ENCODE assay signal across 12 mouse cellular contexts in genomic region chr14:54808718-54809667, GRCm38 (mm10). TPM values are rescaled to one million over a fixed set of nuclear protein-coding genes. Genes with fewer than 3 reads are reported as not detected.
A peak's percentile ranks its signal among the peaks of the same experiment; 100 is the strongest.
DNase-seq lines count a peak whose midpoint lies in the region; ATAC-seq and TF ChIP-seq lines count a peak whose summit lies in the region.
"Had no signal": no experiment of that assay in that cellular context is flagged by ENCODE, and none has a peak within 500 bp of the region (broad histone marks: within the 10 kb centered on the region; RNA-seq: fewer than 3 reads in every experiment).

No protein-coding gene starts in this region.

- no peak for TF ChIP-seq EP300 in heart, postnatal 0 days (IDR thresholded peaks at IDR 0.05; ENCODE audit: low read depth)

- H3K27me3 ChIP-seq in heart, postnatal 0 days (ENCODE audit: control insufficient read depth, insufficient read depth, low read length): no peaks in the 10 kb centered on the region
- no peaks in the 10 kb centered on the region for H3K27me3 ChIP-seq in forebrain, embryonic 15.5 days

- H3K27ac ChIP-seq in embryonic fibroblast, embryonic 13.5 days (ENCODE audit: insufficient read depth, low read length): 0 out of 2 replicates have a peak overlapping the region, but pooled peaks have one; percentile 48
- H3K27ac ChIP-seq in heart, postnatal 0 days (ENCODE audit: low read depth): peak overlapping the region; percentile 34; the same call in 1 of the 2 replicates
- H3K27ac ChIP-seq in forebrain, embryonic 15.5 days (replicated peaks): no peak overlapping the region
- H3K27ac ChIP-seq: layer of hippocampus, adult 2 months had no signal

- H3K9me3 ChIP-seq in heart, postnatal 0 days (replicated peaks; ENCODE audit: control insufficient read depth, low read length): no peaks in the 10 kb centered on the region
- no peaks in the 10 kb centered on the region for H3K9me3 ChIP-seq in forebrain, embryonic 15.5 days

- 34% methylated on average over 4 of the region's 4 CpGs for WGBS in heart, postnatal 0 days
- 78% methylated on average over 4 of the region's 4 CpGs for WGBS in forebrain, embryonic 15.5 days

- no peak for TF ChIP-seq POLR2A in embryonic fibroblast, embryonic 13.5 days (IDR thresholded peaks at IDR 0.05; ENCODE audit: low read depth, low read length)

- no peaks in the 10 kb centered on the region for H3K4me1 ChIP-seq in embryonic fibroblast, embryonic 13.5 days (ENCODE audit: control insufficient read depth, insufficient read depth, low read length)
- 0 out of 2 replicates have a peak, but pooled peaks cover 5% of the 10 kb centered on the region for H3K4me1 ChIP-seq in heart, postnatal 0 days (ENCODE audit: control insufficient read depth, insufficient read depth)
- H3K4me1 ChIP-seq in forebrain, embryonic 15.5 days: no peaks in the 10 kb centered on the region

- H3K36me3 ChIP-seq in heart, postnatal 0 days (replicated peaks; ENCODE audit: control insufficient read depth, insufficient read depth, low read length): no peaks in the 10 kb centered on the region
- H3K36me3 ChIP-seq in forebrain, embryonic 15.5 days: no peaks in the 10 kb centered on the region

- TF ChIP-seq CTCF in embryonic fibroblast, embryonic 13.5 days (IDR thresholded peaks at IDR 0.05; ENCODE audit: borderline replicate concordance, insufficient read depth, low read length): no peak
- no peak for TF ChIP-seq CTCF in heart, postnatal 0 days (IDR thresholded peaks at IDR 0.05; ENCODE audit: low read depth)

- ATAC-seq in heart, postnatal 0 days (ENCODE audit: insufficient read depth, low read depth): peak; percentile 27; the same call in 1 of the 2 replicates
- no peak for ATAC-seq in forebrain, embryonic 15.5 days (replicated peaks)
- ATAC-seq: forebrain, postnatal 0 days; lung, postnatal 0 days had no signal

- peak; percentile 15 for DNase-seq in urinary bladder, postnatal 14 days (ENCODE audit: low spot score)
- no peak for DNase-seq in urinary bladder, postnatal 10 days (ENCODE audit: low spot score)
- DNase-seq in heart, postnatal 0 days (ENCODE audit: low spot score): peak; percentile 11
- DNase-seq in thymus, postnatal 0 days (ENCODE audit: low spot score): no peak
- no peak for DNase-seq in cerebellum, postnatal 25 days
- DNase-seq: forebrain, postnatal 0 days had no signal

- H3K9ac ChIP-seq in heart, postnatal 0 days (replicated peaks; ENCODE audit: low read depth, low read length): no peak overlapping the region
- H3K9ac ChIP-seq in forebrain, embryonic 15.5 days (replicated peaks): no peak overlapping the region
- H3K9ac ChIP-seq: forebrain, postnatal 0 days had no signal

- H3K4me2 ChIP-seq in heart, postnatal 0 days (ENCODE audit: low read depth, low read length): no peak overlapping the region
- no peak overlapping the region for H3K4me2 ChIP-seq in forebrain, embryonic 15.5 days (replicated peaks)

- no peak overlapping the region for H3K4me3 ChIP-seq in embryonic fibroblast, embryonic 13.5 days (ENCODE audit: insufficient read depth, low read length)
- H3K4me3 ChIP-seq in heart, postnatal 0 days (ENCODE audit: low read depth, low read length): no peak overlapping the region
- no peak overlapping the region for H3K4me3 ChIP-seq in forebrain, embryonic 15.5 days
- H3K4me3 ChIP-seq: layer of hippocampus, adult 2 months had no signal

RNA-seq across cellular contexts. Expression of gene Rnf212b, which starts 4.9 kb away (rescaled TPM):
- polyA plus RNA-seq in embryonic fibroblast, embryonic 13.5 days (2011; ENCODE audit: insufficient read length, low read depth, missing spikeins): not detected in 2 replicates
- total RNA-seq in heart, postnatal 0 days (2014; rRNA removed; ENCODE audit: low replicate concordance): not detected in 2 replicates
- 0.15 TPM in 1 of 2 replicates, not detected in the other for polyA plus RNA-seq in heart, postnatal 0 days (2015; fragmentation: Nextera tagmentation; extraction: Ambion mirVana)
- not detected in 2 replicates for polyA plus RNA-seq in forebrain, embryonic 15.5 days (2015; fragmentation: Nextera tagmentation; extraction: Ambion mirVana)
- not detected in 2 replicates for polyA plus RNA-seq in thymus, postnatal 0 days (2015; fragmentation: Nextera tagmentation; extraction: Ambion mirVana)
- total RNA-seq: forebrain, postnatal 0 days; layer of hippocampus, adult 2 months had no signal
- polyA plus RNA-seq: forebrain, postnatal 0 days; intestine, embryonic 14.5 days; limb, embryonic 11.5 days; lung, postnatal 0 days had no signal

RNA-seq across cellular contexts. Expression of gene Slc7a8, which starts 27.2 kb away (rescaled TPM):
- 0.47 and 2.0 TPM in 2 replicates for polyA plus RNA-seq in embryonic fibroblast, embryonic 13.5 days (2011; ENCODE audit: insufficient read length, low read depth, missing spikeins)
- total RNA-seq in heart, postnatal 0 days (2014; rRNA removed; ENCODE audit: low replicate concordance): 3.1 and 3.2 TPM in 2 replicates
- 1.2 and 1.3 TPM in 2 replicates for polyA plus RNA-seq in heart, postnatal 0 days (2015; fragmentation: Nextera tagmentation; extraction: Ambion mirVana)
- polyA plus RNA-seq in forebrain, embryonic 15.5 days (2015; fragmentation: Nextera tagmentation; extraction: Ambion mirVana): 6.4 and 8.2 TPM in 2 replicates
- polyA plus RNA-seq in thymus, postnatal 0 days (2015; fragmentation: Nextera tagmentation; extraction: Ambion mirVana): 0.94 and 1.2 TPM in 2 replicates

Comparison
In these comparisons a context has a peak if more than half of its experiments do, and no peak if none do; other contexts are left out.
1. DNase-seq: peak in urinary bladder, postnatal 14 days (single experiment) and heart, postnatal 0 days (single experiment); none in urinary bladder, postnatal 10 days (single experiment), thymus, postnatal 0 days (single experiment) and cerebellum, postnatal 25 days (0 of 2).